Comparison of ENCODE assay signal across 17 mouse cellular contexts in the genomic region with DNA sequence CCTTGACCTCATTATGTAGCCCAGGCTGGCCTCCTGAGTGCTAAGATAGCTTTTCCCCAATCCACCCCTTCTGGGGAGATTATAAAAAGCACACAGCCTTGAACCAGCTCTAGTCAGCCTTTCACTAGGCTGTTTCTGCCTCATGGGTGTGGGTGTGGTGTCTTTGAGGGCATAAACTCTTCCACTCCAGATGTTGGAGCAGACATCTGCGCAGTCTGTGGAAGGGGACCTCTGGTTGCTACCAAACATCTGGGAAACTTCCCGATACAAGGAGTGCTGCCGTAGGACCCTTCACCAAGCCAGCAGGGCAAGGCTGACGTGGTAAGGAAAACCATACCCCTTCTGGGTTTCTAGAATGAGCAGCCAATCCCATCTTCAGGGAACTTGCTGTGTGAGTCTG.
"Had no signal": no experiment of that assay in that cellular context is flagged by ENCODE, and none has a peak within 500 bp of the region (broad histone marks: within the 10 kb centered on the region; RNA-seq: fewer than 3 reads in every experiment).

No protein-coding gene starts in this region.

- H3K36me3 ChIP-seq: lung, embryonic 15.5 days; midbrain, embryonic 13.5 days; midbrain, embryonic 15.5 days; neural tube, embryonic 13.5 days; neural tube, embryonic 15.5 days had no signal

- H3K27me3 ChIP-seq: lung, embryonic 15.5 days; midbrain, embryonic 13.5 days; midbrain, embryonic 15.5 days; neural tube, embryonic 13.5 days; neural tube, embryonic 15.5 days had no signal

- H3K4me3 ChIP-seq: lung, embryonic 15.5 days; megakaryocyte, embryonic 14.5 days; midbrain, embryonic 13.5 days; midbrain, embryonic 15.5 days; myocyte; neural tube, embryonic 13.5 days; neural tube, embryonic 15.5 days had no signal

- H3K4me1 ChIP-seq: midbrain, embryonic 15.5 days; neural tube, embryonic 15.5 days had no signal

- H3K9me3 ChIP-seq: lung, embryonic 15.5 days; midbrain, embryonic 15.5 days; neural tube, embryonic 13.5 days; neural tube, embryonic 15.5 days had no signal

- H3K9ac ChIP-seq: liver, postnatal 0 days; lung, embryonic 15.5 days; midbrain, embryonic 13.5 days; midbrain, embryonic 15.5 days; neural tube, embryonic 13.5 days; neural tube, embryonic 15.5 days had no signal

- H3K27ac ChIP-seq: lung, embryonic 15.5 days; macrophage; midbrain, embryonic 13.5 days; midbrain, embryonic 15.5 days; neural tube, embryonic 13.5 days; neural tube, embryonic 15.5 days had no signal

- H3K4me2 ChIP-seq: lung, embryonic 15.5 days; midbrain, embryonic 11.5 days; midbrain, embryonic 13.5 days; midbrain, embryonic 15.5 days; neural tube, embryonic 13.5 days; neural tube, embryonic 15.5 days had no signal

- DNase-seq: liver, postnatal 0 days; lung, adult 2 months; retina, postnatal 1 day; right cerebral cortex, adult 18-20 months; right cerebral cortex, postnatal 25 days; right cerebral cortex, postnatal 4 days; spleen, adult 18-20 months; thymus, adult 18-20 months had no signal

- ATAC-seq: liver, postnatal 0 days; midbrain, embryonic 13.5 days; midbrain, embryonic 15.5 days had no signal
